Mouse (Mus musculus) lung, embryonic 14.5 days (tissue): ENCODE results near the gene Dcaf10. TPM values are rescaled to one million over a fixed set of nuclear protein-coding genes. Genes with fewer than 3 reads are reported as not detected.
A peak's percentile ranks its signal among the peaks of the same experiment; 100 is the strongest.

Source experiments
- ATAC-seq: fragments of 200-750 bp; cut with Nextera tagmentation; 2 replicates; pipeline ENCODE4 v1.8.0; 2017; ENCODE audit warnings: mild to moderate bottlenecking, moderate TSS enrichment, moderate library complexity; ENCODE audit not compliant: insufficient read depth
- DNase-seq: peaks from one replicate; pipeline ENCODE4 v3.0.0-alpha.2; 2015
- H3K27ac ChIP-seq: fragments of 300-500 bp; sonication (generic); 2 replicates; pipeline ENCODE4 v1.5.1; 2014; ENCODE audit warnings: low read depth, mild to moderate bottlenecking, moderate library complexity
- H3K27me3 ChIP-seq: fragments of 300-500 bp; sonication (generic); 2 replicates; pipeline ENCODE4 v1.6.1; 2014; ENCODE audit warnings: low read length, control low read depth; ENCODE audit not compliant: insufficient read depth
- H3K36me3 ChIP-seq: fragments of 300-500 bp; sonication (generic); 2 replicates; pipeline ENCODE4 v1.6.1; 2014; ENCODE audit warnings: control low read depth; ENCODE audit not compliant: insufficient read depth
- H3K4me1 ChIP-seq: fragments of 300-500 bp; sonication (generic); 2 replicates; pipeline ENCODE4 v1.6.1; 2014; ENCODE audit warnings: antibody characterized with exemption, control low read depth; ENCODE audit not compliant: insufficient read depth
- H3K4me2 ChIP-seq: fragments of 300-500 bp; sonication (generic); 2 replicates; pipeline ENCODE4 v1.6.1; 2014; ENCODE audit warnings: mild to moderate bottlenecking
- H3K4me3 ChIP-seq: fragments of 300-500 bp; sonication (generic); 2 replicates; pipeline ENCODE4 v1.5.1; 2014; ENCODE audit warnings: low read depth, low read length
- H3K9ac ChIP-seq: fragments of 300-500 bp; sonication (generic); 2 replicates; pipeline ENCODE4 v1.6.1; 2014
- H3K9me3 ChIP-seq: fragments of 300-500 bp; sonication (generic); 2 replicates; pipeline ENCODE4 v1.6.1; 2016; ENCODE audit warnings: low read depth, low read length, control low read depth
- CTCF ChIP-seq: IDR thresholded peaks from 2 replicates; pipeline ENCODE4 v1.5.1; 2016; ENCODE audit warnings: antibody characterized with exemption, low read depth
- WGBS: fragments of 180-500 bp; shearing (Covaris S2); extraction: QIAGEN DNeasy Blood & Tissue Kit; methylation state at CpG from one replicate; pipeline ENCODE4 v1.1.7; 2014; 5-methylcytosine and 5-hydroxymethylcytosine counted together
- polyA plus RNA-seq: library from polyadenylated mRNA; unstranded; fragments of >200 nt; fragmentation: Nextera tagmentation; extraction: Ambion mirVana; gene quantifications from 2 replicates; pipeline ENCODE4 v1.2.1, GENCODE M21; 2014

Dcaf10 gene
- polyA plus RNA-seq, 1 experiment from 2014 or later = 18.8 TPM

DNA sequence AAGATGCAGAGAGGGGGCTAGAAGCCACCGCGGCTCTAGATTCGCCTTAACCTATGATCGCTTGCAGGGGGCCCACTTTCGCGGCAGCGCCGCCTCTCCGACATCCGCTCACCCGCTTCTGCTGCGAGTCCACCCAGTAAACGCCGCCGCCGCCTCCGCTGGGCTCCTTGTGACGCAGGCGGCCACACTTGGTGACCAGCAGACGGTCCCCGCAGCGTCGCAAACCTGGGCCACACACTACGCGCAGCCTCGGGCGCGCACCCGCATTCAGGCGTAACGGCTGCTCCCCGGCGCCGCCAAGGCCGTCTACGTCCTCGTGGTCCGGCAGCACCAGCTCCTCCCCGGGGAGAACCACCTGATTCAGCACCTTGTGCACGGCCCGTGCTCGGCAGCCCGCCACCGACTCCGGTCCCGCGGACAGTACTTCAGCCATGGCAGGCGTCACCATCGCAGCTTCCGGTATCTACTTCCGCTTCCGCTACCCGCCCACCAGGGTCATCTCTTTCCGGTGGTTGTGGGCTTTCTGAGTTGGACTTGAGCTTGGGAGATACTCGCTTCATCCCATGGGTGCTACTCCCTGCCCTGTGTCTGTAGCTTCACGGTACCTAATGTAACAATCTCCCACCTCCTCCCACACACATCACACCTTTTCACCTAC lies 21.6 kb upstream of the Dcaf10 start:
- H3K27ac ChIP-seq = peak overlapping the region; percentile 91
- H3K27me3 ChIP-seq = no peaks in the 10 kb centered on the region
- DNase-seq (peak; percentile 90), ATAC-seq (peak; percentile 91)
- peak overlapping the region; percentile 73 for H3K4me2 ChIP-seq
- H3K9me3 ChIP-seq = no peaks in the 10 kb centered on the region
- H3K36me3 ChIP-seq = peaks cover 30% of the 10 kb centered on the region
- WGBS = under 1% methylated on average over 56 of the region's 56 CpGs
- H3K9ac ChIP-seq = peak overlapping the region; percentile 87
- H3K4me1 ChIP-seq = peaks cover 7% of the 10 kb centered on the region; the same call in 1 of the 2 replicates
- peak overlapping the region; percentile 88 for H3K4me3 ChIP-seq
- peak; percentile 24; the same call in 1 of the 2 replicates for TF ChIP-seq CTCF

DNA sequence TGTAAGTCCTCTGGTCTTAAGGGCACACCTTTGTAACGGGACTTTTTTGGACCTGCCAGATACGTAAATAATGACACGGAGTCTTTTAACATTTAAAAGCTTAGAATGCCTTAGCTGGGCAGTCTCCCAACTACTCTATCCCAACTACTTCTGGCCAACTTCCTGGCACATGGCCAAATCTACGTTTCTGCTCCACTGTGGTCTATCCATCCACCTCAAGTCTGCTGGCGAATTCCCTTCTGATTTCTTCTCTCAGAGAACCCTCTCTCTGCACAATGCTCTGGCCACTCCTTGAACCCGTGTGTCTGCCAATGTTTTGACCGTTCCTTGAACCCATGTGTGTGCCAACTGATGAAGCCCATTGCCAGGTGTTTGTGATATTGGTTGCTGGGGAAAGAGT lies 10.8 kb upstream of the Dcaf10 start:
- Histone ChIP-seq H3K36me3 (no peaks in the 10 kb centered on the region), H3K9ac (no peak overlapping the region), H3K4me3 (no peak overlapping the region), H3K4me1 (no peaks in the 10 kb centered on the region), H3K27ac (no peak overlapping the region), H3K9me3 (no peaks in the 10 kb centered on the region), H3K4me2 (no peak overlapping the region), H3K27me3 (no peaks in the 10 kb centered on the region)
- no peak for TF ChIP-seq CTCF
- 64% methylated on average over 7 of the region's 7 CpGs for WGBS
- DNase-seq = peak; percentile 41
- no peak for ATAC-seq

DNA sequence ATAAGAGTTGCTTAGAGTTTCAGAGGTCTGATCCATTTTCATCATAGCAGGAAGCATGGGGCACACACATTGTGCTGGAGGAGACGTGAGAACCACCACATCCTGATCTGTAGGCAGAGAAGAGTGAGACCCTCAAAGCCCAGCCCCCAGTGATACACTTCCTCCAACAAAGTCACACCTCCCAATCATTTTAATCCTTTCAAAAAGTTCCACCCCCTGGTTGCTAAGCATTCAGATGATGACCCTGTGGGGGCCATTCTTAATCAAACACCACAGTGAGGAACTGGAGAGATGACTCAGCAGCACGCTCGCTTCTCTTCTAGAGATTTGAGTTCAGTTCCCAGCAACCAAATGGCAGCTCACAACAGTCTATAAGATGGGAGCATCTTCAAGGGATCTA lies 9.4 kb upstream of the Dcaf10 start:
- no peaks in the 10 kb centered on the region for H3K27me3 ChIP-seq
- WGBS = 51% methylated on average over 3 of the region's 3 CpGs
- H3K9ac ChIP-seq = no peak overlapping the region
- DNase-seq (no peak), ATAC-seq (no peak)
- no peak overlapping the region for H3K4me3 ChIP-seq
- H3K27ac ChIP-seq = no peak overlapping the region
- H3K36me3 ChIP-seq = no peaks in the 10 kb centered on the region
- no peak for TF ChIP-seq CTCF
- H3K4me1 ChIP-seq = no peaks in the 10 kb centered on the region
- H3K9me3 ChIP-seq = no peaks in the 10 kb centered on the region
- no peak overlapping the region for H3K4me2 ChIP-seq

DNA sequence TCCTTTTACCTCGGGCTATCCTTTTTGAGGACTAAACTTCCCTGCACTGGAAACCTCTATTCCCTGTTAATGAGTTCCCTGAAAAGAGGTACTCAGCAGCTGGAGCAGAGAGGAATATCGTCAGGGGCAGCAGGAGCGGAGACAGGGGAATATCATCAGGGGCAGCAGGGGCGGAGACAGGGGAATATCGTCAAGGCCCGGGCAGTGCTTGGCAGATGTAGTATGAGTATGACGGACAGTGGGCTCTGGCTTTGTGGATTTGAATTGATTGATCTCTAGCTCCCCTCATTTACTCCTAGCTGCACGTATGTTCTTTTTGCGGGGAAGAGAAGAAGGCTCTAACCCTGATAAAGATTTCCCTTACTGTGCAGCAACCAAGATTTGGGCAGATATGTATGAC lies 675 bp upstream of the Dcaf10 start:
- peaks cover 10% of the 10 kb centered on the region; the same call in 1 of the 2 replicates for H3K36me3 ChIP-seq
- H3K9ac ChIP-seq = no peak overlapping the region; the same call in 1 of the 2 replicates
- H3K27me3 ChIP-seq = no peaks in the 10 kb centered on the region
- ATAC-seq (no peak), DNase-seq (peak; percentile 1)
- TF ChIP-seq CTCF = no peak
- H3K4me2 ChIP-seq = peak overlapping the region; percentile 79
- no peaks in the 10 kb centered on the region for H3K9me3 ChIP-seq
- peak overlapping the region; percentile 83 for H3K4me3 ChIP-seq
- peaks cover 11% of the 10 kb centered on the region for H3K4me1 ChIP-seq
- 51% methylated on average over 9 of the region's 9 CpGs for WGBS
- peak overlapping the region; percentile 12; the same call in 1 of the 2 replicates for H3K27ac ChIP-seq

DNA sequence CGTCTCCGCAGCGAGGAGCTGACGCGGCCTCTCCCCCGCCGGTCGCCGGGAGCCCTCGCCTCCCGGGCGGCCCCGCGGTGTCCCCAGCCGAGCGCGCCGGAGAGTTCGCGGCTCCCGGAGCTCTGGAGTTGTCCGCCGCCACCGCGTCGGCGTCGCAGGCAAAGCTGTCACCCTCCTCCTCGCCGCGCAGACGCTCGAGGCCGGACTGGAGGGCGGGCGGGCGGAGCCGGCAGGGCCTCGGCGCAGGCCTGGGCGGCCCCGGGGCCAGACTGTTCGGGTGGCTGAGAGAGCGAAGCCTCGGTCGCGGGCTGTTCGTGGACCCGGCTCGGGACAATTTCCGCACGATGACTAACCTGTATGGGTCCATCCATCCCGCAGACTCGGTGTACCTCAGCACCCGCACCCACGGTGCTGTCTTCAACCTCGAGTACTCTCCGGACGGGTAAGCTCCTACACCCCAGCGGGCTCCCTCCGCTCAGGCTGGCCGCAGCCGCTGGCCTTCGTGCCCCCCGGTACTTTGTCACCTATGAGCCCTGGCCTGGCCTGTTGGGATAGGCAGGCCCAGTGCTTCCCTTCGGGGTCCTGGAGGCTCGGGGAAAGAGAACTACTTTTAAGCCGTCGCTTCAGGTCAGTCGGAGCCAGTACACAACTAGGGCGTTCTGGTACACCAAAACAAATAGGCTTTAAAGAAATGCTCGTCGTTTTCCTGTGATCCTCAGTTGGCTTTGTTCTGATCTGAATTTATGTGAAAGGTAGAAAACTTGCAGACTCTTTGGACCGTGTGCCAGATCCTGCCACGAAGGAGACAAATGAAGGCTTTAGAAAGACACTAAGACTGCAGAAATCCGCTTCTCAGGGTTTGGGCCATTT lies 620 bp downstream of the Dcaf10 start, which contains the start of gene Exosc3:
Exosc3 (minus strand) TSS at position 447 of the 870 bp plus-strand sequence.
- peak within 1 kb of the TSS; percentile 79 for H3K4me2 ChIP-seq
- peak within 1 kb of the TSS; percentile 83 for H3K4me3 ChIP-seq
- H3K9me3 ChIP-seq = no peaks in the 10 kb centered on the region
- TF ChIP-seq CTCF = no peak
- peak; percentile 88 for ATAC-seq
- WGBS = under 1% methylated on average over 74 of the region's 76 CpGs
- H3K9ac ChIP-seq = peak within 1 kb of the TSS; percentile 93
- peaks cover 21% of the 10 kb centered on the region; the same call in 1 of the 2 replicates for H3K36me3 ChIP-seq
- H3K27ac ChIP-seq = peak within 1 kb of the TSS; percentile 98
- H3K4me1 ChIP-seq = peaks cover 11% of the 10 kb centered on the region
- peak; percentile 69 for DNase-seq
- H3K27me3 ChIP-seq = no peaks in the 10 kb centered on the region

DNA sequence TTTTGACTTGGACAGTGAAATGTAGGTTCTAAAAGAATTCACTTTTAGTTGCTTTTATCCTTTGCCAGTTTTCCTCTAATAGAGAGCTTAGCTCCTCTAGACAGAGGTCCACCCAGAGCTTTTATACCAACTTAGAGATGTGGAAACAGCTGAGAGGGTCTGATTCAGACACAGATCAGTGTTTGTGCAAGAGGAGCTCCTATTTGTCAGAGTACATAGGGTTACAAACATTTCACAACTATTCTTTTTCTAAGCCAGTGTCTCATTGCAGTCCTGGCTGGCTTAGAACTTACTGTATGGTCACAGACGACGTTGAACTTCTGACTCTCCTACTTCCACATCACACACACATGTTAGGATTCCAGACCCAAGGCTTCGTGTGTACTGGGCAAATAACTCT lies 14.8 kb downstream of the Dcaf10 start:
- Histone ChIP-seq H3K27ac (no peak overlapping the region), H3K9me3 (no peaks in the 10 kb centered on the region), H3K4me2 (no peak overlapping the region), H3K36me3 (peaks cover 49% of the 10 kb centered on the region), H3K9ac (no peak overlapping the region), H3K27me3 (no peaks in the 10 kb centered on the region), H3K4me1 (no peaks in the 10 kb centered on the region), H3K4me3 (no peak overlapping the region)
- ATAC-seq (no peak), DNase-seq (no peak)
- TF ChIP-seq CTCF = no peak
- WGBS = 87% methylated on average over 3 of the region's 3 CpGs

DNA sequence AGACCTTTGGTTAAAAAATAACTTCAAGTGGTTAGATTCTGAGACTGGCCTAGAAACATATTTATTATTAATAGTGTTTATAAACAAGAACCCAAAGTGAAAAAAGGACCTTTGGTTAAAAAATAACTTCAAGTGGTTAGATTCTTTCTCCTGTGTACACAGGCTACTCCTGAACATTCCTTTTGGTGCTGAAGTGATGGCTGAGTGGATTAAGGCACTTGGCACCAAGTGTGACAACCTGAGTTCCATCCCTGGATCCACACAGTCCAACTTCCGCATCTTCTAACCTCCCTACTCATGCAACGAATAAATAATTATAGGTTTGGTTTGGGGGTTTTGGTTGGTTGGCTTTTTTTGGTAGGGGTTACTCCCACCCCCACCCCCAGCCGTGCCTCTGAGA lies 29.4 kb downstream of the Dcaf10 start:
- WGBS = 56% methylated on average over 3 of the region's 3 CpGs
- H3K4me3 ChIP-seq = no peak overlapping the region
- DNase-seq = peak; percentile 58
- no peak for TF ChIP-seq CTCF
- H3K4me2 ChIP-seq = no peak overlapping the region
- H3K36me3 ChIP-seq = peaks cover 45% of the 10 kb centered on the region
- H3K4me1 ChIP-seq = no peaks in the 10 kb centered on the region
- H3K9me3 ChIP-seq = no peaks in the 10 kb centered on the region
- ATAC-seq = peak; percentile 79
- H3K27ac ChIP-seq = peak overlapping the region; percentile 52; the same call in 1 of the 2 replicates
- H3K27me3 ChIP-seq = no peaks in the 10 kb centered on the region
- H3K9ac ChIP-seq = no peak overlapping the region
